Mouse (Mus musculus) lung, postnatal 0 days (tissue): ENCODE measurements around the gene Cmtm2b.

Experiments
- CTCF ChIP-seq: IDR thresholded peaks from 2 replicates; pipeline ENCODE4 v1.5.1; 2016; ENCODE audit warnings: antibody characterized with exemption, mild to moderate bottlenecking
- EP300 ChIP-seq: IDR thresholded peaks from 2 replicates; pipeline ENCODE4 v1.6.1; 2016; ENCODE audit warnings: antibody characterized with exemption, mild to moderate bottlenecking, control low read depth

DNA sequence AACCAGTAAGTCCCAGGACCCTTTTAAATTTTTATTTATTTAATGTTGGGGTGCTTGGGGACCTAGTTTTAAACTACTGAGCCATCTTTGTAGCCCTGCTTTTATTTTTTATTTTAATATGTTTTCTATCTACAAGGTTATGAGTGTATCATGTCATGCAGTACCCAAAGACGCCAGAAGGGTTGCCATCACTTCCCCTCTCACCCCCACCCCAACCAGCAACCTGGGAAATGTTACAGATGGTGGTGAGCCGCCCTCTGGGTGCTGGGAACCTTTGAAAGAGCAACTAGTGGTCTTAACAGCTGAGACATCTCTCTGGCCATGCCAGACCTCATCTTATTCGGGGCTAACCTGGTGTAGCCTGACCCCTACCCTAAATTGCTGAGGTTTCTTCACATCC is 15.9 kb downstream of the Cmtm2b start:
- TF ChIP-seq CTCF = no peak; the same call in 1 of the 2 replicates
- TF ChIP-seq EP300 = no peak
